Mouse (Mus musculus) thymus, postnatal 4 days (tissue): ENCODE measurements around the gene Eif4e1b.

ENCODE experiments used
- DNase-seq: peaks from one replicate; pipeline ENCODE4 v3.0.0; 2021

The Eif4e1b gene

DNA sequence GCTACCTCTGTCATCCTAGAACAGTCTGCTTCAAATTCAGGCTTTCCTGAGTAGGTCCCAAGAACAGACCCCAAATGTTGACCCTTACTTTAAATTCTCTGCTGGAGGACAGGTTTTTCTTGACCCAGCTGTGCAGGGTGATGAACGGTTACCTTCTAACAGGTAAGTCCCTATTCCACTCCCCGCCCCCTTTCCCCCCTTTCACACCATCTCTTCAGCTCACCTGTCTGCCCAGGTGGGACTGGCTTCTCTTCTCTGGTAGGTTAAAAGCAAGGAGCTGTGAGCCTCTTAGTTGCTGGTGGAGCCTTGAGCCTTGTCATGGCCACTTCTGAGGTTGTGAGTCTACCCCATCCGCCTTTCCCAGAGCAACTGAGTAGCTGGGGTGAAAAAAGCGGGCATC is at the start of gene Eif4e1b:
Gene Eif4e1b, plus strand, starts transcription at position 301 of the 400 bp plus-strand sequence.
- DNase-seq: no peak

DNA sequence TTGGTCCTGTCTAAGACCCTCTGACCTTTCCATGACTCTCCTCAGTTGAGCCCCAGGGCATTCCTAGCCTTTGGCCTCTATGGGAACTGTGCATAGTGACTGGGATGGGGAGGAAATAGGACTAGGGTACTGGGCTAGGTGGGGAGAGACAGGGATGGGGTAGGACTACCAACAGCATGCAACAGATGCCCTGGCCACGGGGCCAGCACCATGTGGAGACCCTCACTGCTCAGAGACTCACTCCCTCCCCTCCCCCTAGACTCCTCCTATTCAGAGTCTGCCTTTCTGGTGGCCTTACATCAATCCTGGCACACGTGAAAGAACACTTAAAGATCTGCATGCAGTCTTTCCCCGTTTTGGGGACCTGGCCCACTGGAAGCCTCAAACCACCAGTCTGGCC is 46.9 kb upstream of the Eif4e1b start:
- DNase-seq: no peak

DNA sequence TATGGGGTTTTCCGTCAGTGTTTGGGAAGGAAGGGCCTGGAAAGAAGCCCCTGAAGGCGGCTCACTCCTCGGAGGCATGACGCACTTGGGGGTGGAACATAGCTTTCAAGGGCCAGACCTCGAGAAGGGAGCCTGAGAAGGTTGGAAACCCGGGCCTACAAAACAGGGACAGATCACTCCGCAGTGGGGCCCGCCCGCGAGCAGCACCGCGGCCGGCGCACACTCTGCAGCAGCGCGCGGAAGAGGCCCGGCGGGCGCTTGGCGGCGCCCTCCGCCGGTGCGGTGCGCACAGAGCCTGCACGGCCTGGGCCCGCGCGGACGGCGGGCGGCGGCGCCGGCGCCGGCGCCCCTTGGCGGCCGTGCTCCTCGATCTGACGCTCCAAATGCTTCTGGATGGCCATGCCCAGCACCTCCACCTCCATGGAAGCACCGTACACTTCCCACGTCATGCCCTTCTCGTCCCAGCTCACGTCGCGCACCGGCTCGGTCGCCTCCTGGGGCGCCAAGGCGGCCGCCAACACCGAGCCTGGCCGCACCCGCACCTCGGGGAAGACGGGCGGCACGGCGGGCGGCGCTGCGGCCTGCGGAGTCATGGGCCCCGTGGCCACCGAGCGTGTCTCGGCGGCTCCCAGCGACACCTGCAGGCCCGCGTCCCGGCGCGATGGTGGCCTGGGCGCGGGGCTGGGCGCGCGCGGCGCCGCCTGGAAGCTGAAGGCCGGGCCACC is 46.1 kb upstream of the Eif4e1b start:
- DNase-seq: peak; percentile 22

DNA sequence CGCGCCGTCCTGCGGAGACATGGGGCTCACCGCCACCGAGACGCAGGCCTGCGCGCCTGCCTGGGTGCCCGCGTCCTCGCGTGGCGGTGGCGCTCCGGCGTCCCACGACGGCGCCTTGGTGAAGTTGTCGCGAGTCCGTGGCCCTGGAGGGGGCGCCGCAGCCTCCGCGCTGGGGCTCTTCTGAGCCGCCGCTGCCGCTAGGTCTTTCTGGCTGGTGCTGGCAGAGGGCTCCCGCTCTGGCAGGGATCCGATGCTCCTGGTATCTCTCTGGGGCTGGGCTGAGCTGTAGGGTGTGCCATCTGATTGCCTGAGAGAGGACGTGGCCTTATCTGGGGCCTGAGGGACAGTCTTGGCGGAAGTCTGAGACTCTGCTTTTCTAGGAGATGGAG is 45.6 kb upstream of the Eif4e1b start:
- DNase-seq: no peak

DNA sequence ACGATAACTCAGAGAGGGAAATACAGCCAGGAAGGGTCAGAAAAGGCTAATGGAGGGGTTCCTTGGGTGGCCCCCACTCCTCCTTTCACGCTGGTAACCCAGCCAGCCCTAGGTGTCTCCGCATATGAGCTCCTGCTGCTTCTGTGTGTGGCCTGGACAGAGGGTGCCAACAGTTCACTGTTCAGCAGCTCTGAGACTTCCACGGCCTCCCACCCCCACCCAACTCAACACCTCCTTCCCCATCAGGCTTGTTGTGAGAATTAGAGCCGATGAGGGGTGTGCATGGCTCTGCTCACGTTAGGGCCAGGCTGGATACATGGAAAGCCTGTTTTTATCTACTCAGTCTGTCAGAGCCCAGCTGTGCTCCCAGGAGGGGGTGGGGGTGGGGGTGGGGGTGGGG is 37.7 kb upstream of the Eif4e1b start:
- DNase-seq: no peak

DNA sequence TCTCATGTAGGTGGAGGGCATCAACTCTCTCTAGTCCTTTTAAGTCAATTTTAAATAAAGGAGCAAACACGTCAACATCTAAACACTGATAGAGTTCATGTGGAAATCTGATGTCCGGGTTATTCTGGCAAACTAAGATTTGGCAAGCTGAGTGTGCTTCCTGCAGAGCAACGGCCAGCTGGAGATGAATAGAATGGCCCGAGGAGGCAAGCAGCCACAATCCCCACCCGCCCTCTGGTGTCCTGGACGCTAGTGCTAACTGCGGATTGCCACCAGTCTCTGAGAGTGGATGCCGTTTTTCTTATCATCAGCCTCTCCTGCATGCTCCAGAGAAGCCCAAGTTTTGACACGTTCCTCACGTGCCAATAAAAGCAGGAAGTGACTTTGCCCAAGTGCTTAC is 36.9 kb upstream of the Eif4e1b start:
- no peak for DNase-seq

DNA sequence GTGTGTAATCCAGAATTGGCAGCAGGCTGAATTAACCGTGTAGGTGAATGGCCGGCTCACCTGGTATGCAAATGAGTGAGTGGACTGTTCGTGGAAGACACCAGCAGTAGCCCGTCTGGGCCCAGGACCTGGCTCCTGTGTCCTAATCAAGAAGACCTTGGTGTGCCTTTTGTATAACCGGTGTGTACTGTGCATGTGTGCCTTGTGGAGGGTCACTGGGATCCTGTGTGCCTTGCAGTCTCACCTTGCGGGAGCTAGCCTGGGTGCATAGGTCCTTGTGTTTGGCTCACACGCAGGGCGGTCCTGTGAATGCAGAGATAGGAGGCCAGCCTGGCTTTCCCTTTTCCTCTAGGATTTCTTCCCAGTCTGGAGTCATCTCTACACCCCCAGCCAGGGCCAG is 35.6 kb upstream of the Eif4e1b start:
- no peak for DNase-seq

DNA sequence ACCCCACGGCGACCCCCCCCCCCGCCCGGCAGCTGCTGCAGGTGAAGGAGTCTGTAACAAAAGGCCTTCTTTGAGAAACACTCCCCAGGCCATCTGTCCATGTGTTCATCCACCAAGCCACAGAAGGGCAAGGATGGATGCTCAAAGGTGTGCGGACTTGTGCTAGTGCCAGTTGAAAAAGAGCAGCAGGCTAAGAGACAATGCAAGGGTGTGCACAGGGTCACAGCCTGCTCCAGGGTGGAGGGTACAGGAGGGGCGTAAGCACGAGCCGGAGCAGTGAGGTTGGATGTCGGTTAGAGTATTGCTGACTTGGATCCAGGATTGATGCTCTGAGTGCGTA is 35.1 kb upstream of the Eif4e1b start:
- DNase-seq: no peak

DNA sequence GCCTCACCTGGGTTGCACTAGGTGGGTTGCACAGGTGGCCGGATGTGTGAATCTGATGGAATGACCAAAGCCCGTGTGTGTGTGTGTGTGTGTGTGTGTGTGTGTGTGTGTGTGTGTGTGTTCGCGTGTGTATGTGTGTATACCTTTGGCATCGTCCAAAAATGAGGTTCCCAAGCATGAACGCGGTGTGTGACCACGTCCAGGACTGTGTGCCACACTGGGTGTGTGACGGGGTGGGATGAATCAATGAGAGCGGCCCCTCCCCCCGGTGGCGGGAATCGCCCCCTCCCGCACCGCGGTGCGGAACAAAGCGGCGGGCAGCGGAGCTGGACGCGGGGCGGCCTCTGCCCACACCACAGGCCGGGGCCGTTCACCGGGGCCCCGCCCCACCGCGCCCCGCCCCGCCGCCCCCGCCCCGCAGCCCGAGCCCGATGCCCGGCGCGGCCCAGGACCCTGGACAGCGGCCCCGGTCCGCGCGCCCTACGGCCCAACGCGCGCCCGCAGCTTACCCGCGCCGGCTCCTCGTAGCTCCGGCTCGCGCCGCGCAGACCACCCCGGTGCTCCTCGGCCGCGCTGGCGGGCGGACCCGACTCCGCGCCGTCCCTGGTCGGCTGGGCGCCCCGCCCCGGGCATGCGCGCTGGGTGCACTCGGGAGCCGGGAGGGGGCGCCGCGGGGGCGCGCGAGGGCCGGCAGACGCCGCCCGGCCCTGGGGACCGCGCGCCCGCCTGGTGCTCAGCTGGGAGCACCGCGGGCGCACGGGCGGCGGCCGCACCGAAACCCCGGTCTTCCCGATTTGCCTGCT is 34.5 kb upstream of the Eif4e1b start:
- peak; percentile 32 for DNase-seq

DNA sequence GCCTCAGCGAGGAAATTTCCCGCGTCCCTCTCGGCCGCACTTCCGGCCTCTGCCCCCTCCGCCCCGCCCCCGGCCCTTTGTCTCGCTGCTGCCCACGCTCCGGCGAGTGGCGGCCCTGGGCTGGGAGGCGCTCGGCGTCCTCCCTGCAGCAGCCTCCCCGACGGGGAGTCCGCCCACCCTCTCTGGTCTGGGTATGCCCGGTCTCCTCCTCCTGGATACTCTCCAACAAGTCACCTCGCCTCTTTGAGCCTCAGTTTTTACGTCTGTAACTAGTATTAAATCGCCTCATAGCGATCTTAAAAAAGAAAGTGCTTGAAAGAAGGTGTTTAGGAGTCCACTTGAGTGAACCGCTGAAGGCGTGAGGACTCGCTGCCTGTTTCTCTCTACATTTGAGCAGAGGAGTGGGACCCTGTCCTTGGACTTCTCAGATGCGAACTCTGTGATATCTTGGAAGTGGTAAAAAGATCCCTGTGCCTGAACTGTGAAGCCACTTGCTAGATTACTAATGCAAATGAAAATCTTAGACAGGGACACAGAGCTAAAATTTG is 33.9 kb upstream of the Eif4e1b start, which contains the start of gene Gprin1:
Gene Gprin1, minus strand, starts transcription at position 11 of the 548 bp plus-strand sequence.
- no peak for DNase-seq

DNA sequence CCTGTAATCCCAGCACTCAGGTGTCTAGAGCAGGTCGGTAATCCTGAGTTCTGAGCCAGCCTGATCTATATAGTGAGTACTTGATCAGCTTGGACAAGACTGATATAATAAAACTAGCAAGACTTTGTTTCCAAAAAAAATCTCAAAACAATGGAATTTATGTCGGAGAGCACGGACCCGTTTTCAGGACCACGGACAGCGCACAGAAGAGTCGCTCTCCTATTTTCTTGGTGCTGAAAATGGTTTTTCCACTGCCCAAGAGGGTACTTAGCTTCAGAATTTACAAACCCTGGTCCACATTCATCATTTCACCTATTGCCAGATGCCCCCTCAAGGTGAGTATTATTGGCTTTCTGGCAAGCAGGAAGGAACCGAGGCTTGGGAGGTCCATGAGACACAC is 33.1 kb upstream of the Eif4e1b start:
- peak; percentile 57 for DNase-seq

DNA sequence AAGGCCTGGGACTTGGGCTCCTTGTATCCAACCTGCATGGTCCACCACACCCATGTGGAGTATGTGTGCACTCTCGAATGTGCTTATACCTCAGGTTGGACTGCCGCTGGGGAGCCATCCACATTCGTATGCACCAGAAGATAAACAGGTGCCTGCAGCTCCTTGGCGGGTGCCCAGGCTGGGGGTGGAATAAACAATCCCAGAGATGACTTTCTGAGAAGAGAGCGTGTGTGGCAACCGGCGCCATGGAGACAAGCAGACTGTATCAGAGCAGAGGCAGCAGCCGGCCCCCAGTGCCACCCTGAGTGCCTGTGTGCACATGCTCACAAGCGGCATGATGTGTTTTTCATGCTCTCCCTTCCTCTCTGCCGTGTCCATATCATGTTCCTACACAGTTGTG is 31.1 kb upstream of the Eif4e1b start:
- no peak for DNase-seq

DNA sequence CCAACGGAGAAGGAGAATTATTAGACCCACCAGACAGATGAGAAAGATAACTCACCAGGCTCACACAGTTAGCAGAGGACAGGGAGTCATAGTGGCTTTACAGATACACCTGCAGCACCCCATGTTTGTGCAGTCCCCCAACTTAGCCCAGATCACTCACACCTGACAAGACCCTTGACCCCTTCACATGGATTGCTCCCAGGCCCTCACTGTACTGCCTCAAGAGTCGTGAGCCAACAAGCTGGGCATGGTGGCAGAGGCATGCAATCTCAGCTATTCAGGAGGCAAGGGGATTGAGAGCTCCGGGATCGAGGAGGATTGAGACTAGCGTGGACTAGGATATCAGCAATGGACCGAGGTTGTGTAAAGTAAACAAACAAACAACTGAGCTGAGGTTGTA is 30.1 kb upstream of the Eif4e1b start:
- no peak for DNase-seq

DNA sequence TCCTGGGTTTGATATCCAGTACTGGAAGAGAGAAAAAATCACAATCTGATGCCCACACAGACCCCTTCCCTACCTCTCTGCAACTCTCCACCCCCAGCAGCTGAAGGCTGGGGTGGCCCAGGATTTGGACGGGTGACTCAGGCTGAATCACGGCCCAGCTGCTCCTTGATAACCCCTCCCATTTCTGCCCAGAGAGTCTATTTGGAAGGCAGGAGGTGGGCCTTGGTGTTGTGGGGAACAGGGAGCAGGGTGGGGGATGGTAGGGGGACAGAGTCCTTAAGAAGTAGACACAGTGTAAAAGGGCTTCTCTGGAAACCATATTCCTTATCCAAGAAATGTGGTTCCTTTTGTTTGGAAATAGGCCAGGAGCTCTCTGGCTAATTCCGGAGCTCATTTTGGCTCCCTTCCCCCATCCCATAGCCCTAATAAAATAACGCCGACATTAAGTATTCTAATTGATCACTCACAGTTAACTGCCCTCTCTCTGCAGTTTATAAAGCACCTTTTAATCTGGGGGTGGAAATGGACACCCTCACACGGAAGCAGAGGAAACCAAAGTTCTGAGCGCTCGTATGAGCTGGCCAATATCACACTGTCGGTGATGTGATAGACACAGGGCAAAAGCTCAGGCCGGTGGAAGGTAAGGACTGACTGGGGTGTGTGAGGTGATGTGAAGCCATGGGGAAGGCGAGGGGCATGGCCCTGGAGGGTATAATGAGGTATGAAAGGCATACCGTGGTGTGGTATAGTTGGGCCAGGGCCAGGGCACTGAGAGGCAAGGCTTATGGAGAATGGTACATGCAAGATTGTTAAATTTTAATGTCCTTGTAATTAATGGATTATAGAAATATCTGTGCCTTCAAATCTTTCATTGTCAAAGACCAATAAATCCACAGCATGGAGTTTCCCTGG is 29.4 kb upstream of the Eif4e1b start:
- DNase-seq: no peak

DNA sequence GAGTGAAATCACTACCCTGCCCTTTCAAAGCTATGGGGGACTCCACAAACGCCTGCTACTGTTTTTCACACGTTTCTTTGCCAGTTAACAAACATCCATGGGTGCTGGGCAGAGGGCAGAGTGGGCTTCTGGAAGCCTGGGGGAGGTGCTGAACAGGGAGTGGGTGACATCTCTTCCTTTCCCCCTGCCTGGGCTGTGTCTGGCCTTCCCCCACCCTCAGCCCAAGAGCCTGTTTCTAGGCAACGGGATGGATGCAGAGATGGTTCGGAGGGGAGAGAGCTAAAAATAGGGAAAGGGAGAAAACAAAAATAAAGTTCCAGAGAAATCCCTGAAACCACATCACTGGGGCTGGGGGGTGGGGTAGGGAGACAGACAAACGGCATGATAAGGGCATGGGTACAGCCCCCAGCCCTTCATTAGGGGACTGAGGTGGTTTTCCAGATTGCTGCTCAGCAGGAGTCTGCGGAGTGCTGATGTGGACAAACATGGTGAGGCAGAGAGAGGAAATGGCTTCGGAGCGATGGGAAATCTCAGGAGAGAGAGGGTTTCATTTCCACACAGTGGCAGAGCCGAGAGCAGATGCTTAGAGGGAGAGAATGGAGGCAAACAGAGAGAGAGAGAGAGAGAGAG is 28.5 kb upstream of the Eif4e1b start:
- DNase-seq: no peak

DNA sequence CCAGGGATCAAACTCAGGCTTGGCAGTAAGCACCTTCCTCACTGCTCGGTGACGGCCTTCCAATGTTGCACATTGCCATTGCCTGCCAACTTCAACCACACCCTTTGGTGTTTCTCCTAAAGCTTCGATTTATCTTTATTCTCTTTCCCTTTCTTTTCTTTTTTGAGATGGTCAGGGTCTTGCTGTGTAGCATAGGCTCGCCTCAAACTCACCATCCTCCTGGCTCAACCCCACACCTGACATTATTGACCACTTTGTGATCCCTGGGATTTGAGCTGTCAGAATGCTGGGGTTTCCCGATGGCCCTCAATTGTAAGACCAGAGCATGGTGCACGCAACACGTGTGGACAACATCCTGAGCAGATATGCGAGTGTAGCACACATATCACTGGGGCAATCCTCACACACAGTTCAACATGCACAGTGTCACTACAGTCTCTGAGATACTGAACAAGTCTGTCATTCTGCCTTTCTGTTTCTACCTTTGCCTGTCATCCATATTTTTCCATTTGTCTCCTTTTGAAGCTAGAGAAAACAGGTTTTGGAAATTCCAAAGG is 27.6 kb upstream of the Eif4e1b start:
- no peak for DNase-seq

DNA sequence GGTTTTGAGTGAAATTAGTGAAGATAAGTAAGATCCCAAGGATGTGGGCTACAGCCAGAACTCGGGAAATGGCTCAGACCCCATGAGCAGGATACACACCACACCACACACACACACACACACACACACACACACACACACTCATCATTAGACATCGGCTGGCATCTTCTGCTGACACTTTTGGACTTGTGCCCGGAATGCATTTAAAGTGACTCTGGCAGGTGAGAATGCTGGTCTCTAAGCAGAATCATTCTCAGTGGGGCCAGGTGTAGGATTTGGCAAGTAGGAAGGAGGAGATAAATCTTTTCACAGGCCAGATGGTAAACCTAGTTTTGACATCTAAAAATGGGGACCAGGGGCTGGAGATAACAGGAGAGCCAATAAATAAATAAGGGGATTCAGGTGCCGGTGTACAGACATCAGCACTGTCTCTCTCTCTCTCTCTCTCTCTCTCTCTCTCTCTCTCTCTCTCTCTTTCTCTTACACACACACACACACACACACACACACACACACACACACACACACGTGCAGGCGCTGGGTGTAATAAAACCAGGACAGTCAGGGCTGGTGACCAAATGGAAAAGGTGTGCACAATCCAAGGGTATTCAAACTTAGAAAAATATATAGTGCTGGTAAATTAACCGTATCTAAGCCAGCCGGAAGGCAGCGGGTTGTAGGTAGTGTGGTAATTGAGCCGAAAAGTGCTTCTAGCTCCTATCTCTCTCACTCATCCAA is 26.5 kb upstream of the Eif4e1b start:
- DNase-seq: no peak

DNA sequence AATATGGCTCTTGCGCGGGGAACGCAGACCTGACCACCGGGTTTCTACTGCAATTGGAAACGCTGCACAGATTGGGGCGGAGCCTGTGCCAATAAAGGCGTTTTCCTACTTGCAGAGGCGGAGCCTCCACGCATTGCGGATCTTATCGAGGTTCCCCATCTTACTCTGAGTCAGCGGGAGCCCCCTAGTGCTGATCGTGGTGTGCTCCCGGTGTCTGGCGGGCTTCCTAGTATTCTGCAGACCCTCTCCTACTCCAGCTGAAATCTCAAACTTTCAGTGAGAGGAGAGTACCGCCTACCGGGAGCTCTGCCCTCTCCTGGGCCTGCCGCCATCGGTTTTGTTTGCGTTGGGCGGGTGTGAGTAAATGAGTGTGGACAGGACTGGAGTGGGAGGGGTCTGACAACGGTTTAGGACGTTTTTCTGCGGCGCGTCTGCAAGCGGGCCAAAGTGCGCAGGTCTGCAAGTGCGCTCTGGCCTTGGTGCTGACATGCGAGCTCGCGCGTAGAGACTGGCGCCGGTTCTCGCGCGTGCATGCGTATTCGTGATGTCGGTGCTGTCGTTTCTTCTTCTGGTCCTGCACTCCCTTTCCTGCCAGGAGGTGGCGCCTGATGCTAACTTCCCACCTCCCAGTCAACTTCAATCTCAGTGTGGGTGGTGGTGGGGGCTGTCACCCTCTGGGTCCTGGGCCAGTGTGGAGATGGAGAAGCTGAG is 25.6 kb upstream of the Eif4e1b start:
- peak; percentile 75 for DNase-seq

DNA sequence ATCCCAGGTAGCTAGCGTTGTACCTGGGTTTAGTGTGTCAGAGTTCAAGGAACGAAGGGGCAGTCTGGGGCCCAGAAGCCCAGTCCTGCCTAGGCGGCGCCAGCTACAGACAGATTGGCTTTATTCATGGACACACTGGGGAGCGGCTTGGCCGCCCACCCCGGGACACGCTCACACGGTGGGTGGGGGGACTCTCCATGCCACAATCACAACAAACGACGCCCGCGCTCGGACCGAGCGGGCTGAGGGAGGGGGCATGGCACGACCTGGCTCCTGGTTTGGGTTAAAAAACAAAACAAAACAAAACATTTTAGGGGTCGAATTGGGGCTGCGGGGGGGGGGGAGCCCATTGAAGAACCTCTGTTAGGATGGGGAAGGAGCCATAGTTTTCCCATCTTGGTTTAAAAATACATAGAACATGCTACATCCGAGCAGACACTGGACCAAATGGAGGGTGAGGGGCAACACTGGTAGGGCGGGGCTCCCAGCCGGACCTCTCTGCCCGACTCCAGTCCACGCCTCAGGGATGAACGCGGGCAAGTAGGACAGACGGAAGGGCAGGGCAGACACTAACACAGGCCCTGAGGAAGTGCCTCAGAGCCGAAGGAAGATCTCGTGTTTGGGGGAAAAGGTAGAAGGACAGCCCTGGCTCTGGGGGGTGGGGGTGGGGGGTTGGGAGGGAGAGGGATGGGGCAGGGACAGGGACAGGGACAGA is 24.9 kb upstream of the Eif4e1b start:
- DNase-seq: no peak

DNA sequence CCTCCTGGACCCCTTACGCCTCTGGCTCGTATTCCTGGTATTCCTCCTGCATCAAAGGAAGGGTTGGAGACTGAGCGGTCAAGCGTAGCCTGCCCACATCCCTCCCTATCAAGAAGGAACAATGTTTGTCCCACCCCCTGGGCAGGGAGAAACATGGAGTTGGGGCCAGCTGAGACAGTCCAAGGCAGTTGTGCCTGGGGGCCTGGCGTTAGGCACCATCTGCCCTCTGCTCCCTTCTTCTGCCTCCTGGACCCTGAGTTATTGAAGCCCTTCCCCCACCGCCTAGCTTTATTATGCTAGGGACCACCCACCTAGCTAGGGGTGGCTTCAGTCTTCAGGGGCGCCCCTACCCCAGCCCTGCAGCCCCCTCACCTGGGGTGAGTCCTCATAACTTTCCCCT is 24.3 kb upstream of the Eif4e1b start:
- DNase-seq: no peak
